Mouse (Mus musculus) liver, postnatal 0 days (tissue): ENCODE measurements around the gene AI854703.

ENCODE experiments used
- CTCF ChIP-seq: sonication (generic); IDR thresholded peaks from 2 replicates; pipeline ENCODE4 v1.5.1; 2016; ENCODE audit warnings: antibody characterized with exemption, low read depth
- EP300 ChIP-seq: IDR thresholded peaks from 2 replicates; pipeline ENCODE4 v1.6.1; 2016; ENCODE audit warnings: antibody characterized with exemption, low read depth, mild to moderate bottlenecking

DNA sequence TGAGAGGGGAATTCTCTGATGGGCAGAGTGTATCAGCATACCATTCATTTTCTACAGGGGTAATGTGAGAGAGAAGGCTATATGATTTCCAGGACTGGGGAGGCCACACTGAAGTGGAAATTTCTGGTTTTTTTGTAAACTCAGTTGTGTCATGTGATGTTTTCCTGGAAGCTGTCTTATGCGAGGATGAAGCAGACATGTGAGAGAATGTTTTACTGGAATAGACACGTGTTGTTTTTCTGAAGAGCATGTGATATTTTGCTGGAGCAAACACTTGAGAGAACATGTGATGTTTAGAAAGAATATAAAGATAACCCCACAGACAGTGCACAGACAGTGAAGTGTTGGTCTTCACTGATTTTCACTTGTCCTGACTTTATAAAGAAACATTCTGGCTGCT, 12.0 kb downstream of the AI854703 start:
- no peak for TF ChIP-seq CTCF
- no peak for TF ChIP-seq EP300
